Mouse (Mus musculus) testis, postnatal 14 days (tissue): ENCODE data around the gene Snrpd3.
"Not testable (repeated sequence)": the region's sequence is repeated elsewhere in the genome, so short reads cannot be mapped to it uniquely, and the experiment has no call there.

Source experiments
- DNase-seq: peaks from one replicate; pipeline ENCODE4 v3.0.0; 2021; ENCODE audit warnings: low spot score

Snrpd3 gene

GRCm38 (mm10) chr10:75566765-75567164 lies 49.4 kb downstream of the Snrpd3 start:
- not testable (repeated sequence) for DNase-seq

GRCm38 (mm10) chr10:75568029-75568428 lies 50.7 kb downstream of the Snrpd3 start:
- no peak for DNase-seq

GRCm38 (mm10) chr10:75568441-75568840 lies 51.1 kb downstream of the Snrpd3 start:
- DNase-seq = no peak

GRCm38 (mm10) chr10:75568851-75569250 lies 51.5 kb downstream of the Snrpd3 start:
- no peak for DNase-seq

- DNase-seq = no peak
Measured at GRCm38 (mm10) chr10:75570981-75571657, 53.8 kb downstream of the Snrpd3 start.

GRCm38 (mm10) chr10:75571937-75572336 lies 54.6 kb downstream of the Snrpd3 start:
- DNase-seq = no peak

- no peak for DNase-seq
Measured at GRCm38 (mm10) chr10:75573181-75573580, 55.8 kb downstream of the Snrpd3 start.

- no peak for DNase-seq
Measured at GRCm38 (mm10) chr10:75573965-75574364, 56.6 kb downstream of the Snrpd3 start.

- DNase-seq = no peak
Measured at GRCm38 (mm10) chr10:75579129-75579528, 61.8 kb downstream of the Snrpd3 start.

- DNase-seq = peak; percentile 72
Measured at GRCm38 (mm10) chr10:75585876-75586552, 68.7 kb downstream of the Snrpd3 start.

GRCm38 (mm10) chr10:75586553-75586879 lies 69.2 kb downstream of the Snrpd3 start:
- DNase-seq = no peak
